Mouse (Mus musculus) adrenal gland, postnatal 25 days (tissue): ENCODE data around the gene Cd82. TPM values are rescaled to one million over a fixed set of nuclear protein-coding genes. Genes with fewer than 3 reads are reported as not detected.

Experiments
- DNase-seq: peaks from one replicate; pipeline ENCODE4 v3.0.0; 2021; ENCODE audit warnings: mixed read lengths
- long read RNA-seq: library from polyadenylated mRNA; stranded (forward); transcript quantifications from one replicate; pipeline ENCODE4 v2.0.0, GENCODE M21; 2021
- total RNA-seq: library from RNA; stranded (reverse); gene quantifications from 2 replicates; pipeline ENCODE4 v1.2.3, GENCODE M21; 2021

Gene Cd82
- 43.0 and 54.8 TPM in 2 replicates for total RNA-seq
- long read RNA-seq, transcript Cd82-202 (9 exons, 1,657 nt): minor isoform, 5 of 25 reads
- long read RNA-seq, transcript Cd82-201 (10 exons, 1,824 nt): major isoform, 15 of 25 reads
- long read RNA-seq, partial matches to known transcripts: 1 of 25 reads
- long read RNA-seq, other reads (novel, unspliced or antisense): 4 of 25 reads

GRCm38 (mm10) chr2:93462760-93463159 is at the start of gene Cd82:
Cd82 (minus strand) TSS chr2:93463140.
- DNase-seq: peak; percentile 86

- no peak for DNase-seq
Measured at GRCm38 (mm10) chr2:93512130-93512529, 49.2 kb upstream of the Cd82 start.

GRCm38 (mm10) chr2:93510839-93511238 is 47.9 kb upstream of the Cd82 start:
- no peak for DNase-seq

GRCm38 (mm10) chr2:93509777-93510750 is 47.1 kb upstream of the Cd82 start:
- DNase-seq: no peak

- DNase-seq: no peak
Measured at GRCm38 (mm10) chr2:93505091-93505490, 42.2 kb upstream of the Cd82 start.

- DNase-seq: no peak
Measured at GRCm38 (mm10) chr2:93503353-93503752, 40.4 kb upstream of the Cd82 start.

- no peak for DNase-seq
Measured at GRCm38 (mm10) chr2:93501303-93501702, 38.4 kb upstream of the Cd82 start.

- DNase-seq: no peak
Measured at GRCm38 (mm10) chr2:93497221-93497620, 34.3 kb upstream of the Cd82 start.

- DNase-seq: no peak
Measured at GRCm38 (mm10) chr2:93495170-93495569, 32.2 kb upstream of the Cd82 start.

GRCm38 (mm10) chr2:93493541-93493940 is 30.6 kb upstream of the Cd82 start:
- DNase-seq: no peak

- DNase-seq: no peak
Measured at GRCm38 (mm10) chr2:93490516-93490915, 27.6 kb upstream of the Cd82 start.

- DNase-seq: no peak
Measured at GRCm38 (mm10) chr2:93488911-93489587, 26.1 kb upstream of the Cd82 start.

- no peak for DNase-seq
Measured at GRCm38 (mm10) chr2:93485459-93485858, 22.5 kb upstream of the Cd82 start.

- DNase-seq: no peak
Measured at GRCm38 (mm10) chr2:93482036-93482644, 19.2 kb upstream of the Cd82 start.

- no peak for DNase-seq
Measured at GRCm38 (mm10) chr2:93478744-93479143, 15.8 kb upstream of the Cd82 start.

- DNase-seq: peak; percentile 63
Measured at GRCm38 (mm10) chr2:93477519-93477918, 14.6 kb upstream of the Cd82 start.

GRCm38 (mm10) chr2:93476487-93476886 is 13.5 kb upstream of the Cd82 start:
- DNase-seq: peak; percentile 20

- peak; percentile 89 for DNase-seq
Measured at GRCm38 (mm10) chr2:93475040-93475439, 12.1 kb upstream of the Cd82 start.

GRCm38 (mm10) chr2:93473915-93474314 is 11.0 kb upstream of the Cd82 start:
- DNase-seq: no peak

GRCm38 (mm10) chr2:93470849-93471576 is 8.1 kb upstream of the Cd82 start:
- peak; percentile 68 for DNase-seq

GRCm38 (mm10) chr2:93470127-93470526 is 7.2 kb upstream of the Cd82 start:
- peak; percentile 68 for DNase-seq

GRCm38 (mm10) chr2:93469118-93469517 is 6.2 kb upstream of the Cd82 start:
- DNase-seq: peak; percentile 36
